Mouse (Mus musculus): ENCODE measurements around the gene Gpr89. TPM values are rescaled to one million over a fixed set of nuclear protein-coding genes. Genes with fewer than 3 reads are reported as not detected.

Gene Gpr89
- total RNA-seq, 2 experiments from 2014 or later: 14.8 to 18.3 TPM

GRCm38 (mm10) chr3:96829856-96830255 lies 75.3 kb downstream of the Gpr89 start:
- intact Hi-C loops (cut with DNase I): no loop called here
- DNase-seq: no peak

DNA sequence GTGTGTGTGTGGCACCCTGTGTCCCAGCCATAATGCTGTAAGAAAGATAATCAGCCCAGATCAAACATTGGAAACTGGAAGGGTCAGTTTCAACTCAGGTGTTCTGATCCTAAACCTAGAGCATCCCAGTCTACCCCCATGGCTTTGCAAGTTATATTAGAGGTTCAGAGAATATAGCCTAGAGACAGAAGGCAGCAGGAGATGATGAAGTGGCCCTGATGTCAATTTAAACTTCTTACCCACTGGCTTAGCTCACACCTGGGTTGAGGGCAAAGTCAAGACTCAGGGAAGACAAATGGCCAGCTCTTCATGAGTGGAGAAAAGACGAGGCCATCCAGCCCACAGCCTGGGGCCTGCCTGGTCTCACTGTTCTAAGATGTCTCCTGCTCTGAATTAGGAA lies 76.2 kb downstream of the Gpr89 start, which contains the start of the genes Pdzk1 and Cd160:
Gene Pdzk1 (plus strand): TSS at position 301 of the 400 bp plus-strand sequence.
Gene Cd160 (minus strand): TSS at position 368 of the 400 bp plus-strand sequence.
- DNase-seq: no peak
- intact Hi-C loops (cut with DNase I): no loop called here

GRCm38 (mm10) chr3:96828308-96828864 lies 76.8 kb downstream of the Gpr89 start:
- intact Hi-C loops (cut with DNase I): no loop called here

DNA sequence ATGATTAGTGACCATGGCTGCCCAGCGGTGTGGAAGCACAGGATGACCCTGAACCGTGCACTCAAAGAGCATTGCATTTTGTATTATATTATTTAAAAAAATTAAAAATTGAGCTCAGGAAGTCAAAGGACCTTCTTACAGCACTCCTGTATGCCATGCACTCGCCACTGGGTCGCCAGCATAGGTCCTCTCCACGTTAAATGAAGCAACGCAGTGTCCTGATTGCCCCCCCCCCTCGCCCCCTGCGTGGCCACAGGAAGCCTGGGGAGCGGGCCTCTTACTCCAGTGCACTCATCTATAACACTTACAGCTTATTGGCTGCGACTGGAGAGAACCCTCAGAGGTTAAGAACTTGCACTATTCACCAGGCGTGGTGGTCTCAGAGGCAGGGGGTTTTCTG lies 79.9 kb downstream of the Gpr89 start:
- no peak for DNase-seq
- intact Hi-C loops (cut with DNase I): no loop called here

More at GRCm38 (mm10) chr3:96828308-96828864, 76.8 kb downstream of the Gpr89 start:
- DNase-seq: no peak

- DNase-seq: no peak
- intact Hi-C loops (cut with DNase I): no loop called here
Measured at GRCm38 (mm10) chr3:96824614-96825013, 80.5 kb downstream of the Gpr89 start.

GRCm38 (mm10) chr3:96823701-96824100 lies 81.4 kb downstream of the Gpr89 start:
- DNase-seq: no peak
- intact Hi-C loops (cut with DNase I): no loop called here

GRCm38 (mm10) chr3:96821581-96821980 lies 83.6 kb downstream of the Gpr89 start:
- no peak for DNase-seq
- intact Hi-C loops (cut with DNase I): no loop called here

DNA sequence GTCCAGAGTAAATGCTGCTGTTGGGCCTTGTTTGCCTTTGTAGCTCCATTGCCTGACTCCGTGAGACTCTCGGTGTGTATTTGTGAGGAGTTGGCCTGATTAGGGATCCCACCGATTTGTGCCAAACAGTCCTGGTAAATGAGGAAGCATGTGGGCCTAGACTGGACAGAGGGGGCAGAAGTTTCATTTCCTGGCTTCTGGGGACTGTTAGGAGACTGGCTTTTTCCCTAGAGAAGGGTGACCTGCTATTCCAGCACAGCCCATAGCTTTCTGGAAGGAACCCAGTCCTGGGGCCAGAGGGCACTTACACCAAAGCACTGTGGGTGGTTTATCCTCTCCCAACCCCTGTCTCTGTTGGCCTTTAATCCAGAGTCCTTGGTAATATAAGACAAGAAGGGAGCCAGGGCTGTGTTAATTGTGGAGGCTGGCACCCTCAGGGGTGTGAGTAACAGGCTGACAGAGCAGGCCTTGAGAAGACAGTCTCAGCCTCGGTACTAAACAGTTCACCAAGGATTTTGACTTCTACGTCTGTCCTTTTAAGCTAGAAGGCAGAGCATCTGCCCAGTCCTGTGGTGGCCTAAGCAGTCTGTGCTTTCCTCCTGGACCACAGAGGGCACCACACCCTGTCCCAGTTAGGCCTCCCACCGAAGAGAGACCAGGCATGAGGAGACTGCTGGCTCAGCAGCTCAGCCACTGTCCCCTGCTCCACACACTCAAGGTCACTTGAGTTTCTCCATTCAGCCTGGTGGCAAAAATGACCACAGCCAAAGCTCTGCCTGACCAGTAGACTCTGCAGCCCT lies 84.8 kb downstream of the Gpr89 start:
- no peak for DNase-seq
- intact Hi-C loops (cut with DNase I): no loop called here

Other genes starting within 250 kb of the Gpr89 start
- under 1 TPM; 0.35 to 0.92 TPM for gene Ankrd35, start 235.2 kb downstream of the Gpr89 start, total RNA-seq (2021)
- 1 to 10 TPM; 6.5 to 7.3 TPM for gene Pias3, start 209.0 kb downstream of the Gpr89 start, total RNA-seq (2021)
- gene Nudt17, start 196.8 kb downstream of the Gpr89 start, total RNA-seq (2021): 1 to 10 TPM in 1 of 2 experiments, under 1 TPM in 1; 0.42 to 1.1 TPM
- gene Polr3c, start 177.7 kb downstream of the Gpr89 start, total RNA-seq (2021): 10 to 100 TPM; 18.1 to 19.9 TPM
- gene Rnf115, start 177.7 kb downstream of the Gpr89 start, total RNA-seq (2021): 10 to 100 TPM; 76.2 to 86.5 TPM
- not detected for gene Pdzk1, start 76.1 kb downstream of the Gpr89 start, total RNA-seq (2021)
- not detected for gene Cd160, start 76.0 kb downstream of the Gpr89 start, total RNA-seq (2021)
- 1 to 10 TPM; 1.7 to 2.2 TPM for gene Gja5, start 653 bp downstream of the Gpr89 start, total RNA-seq (2021)
- gene Gja8, start 20.7 kb upstream of the Gpr89 start, total RNA-seq (2021): not detected

All from gastrocnemius, postnatal 36 days (tissue).